Mouse (Mus musculus): ENCODE data around the gene Bckdha.
A peak's percentile ranks its signal among the peaks of the same experiment; 100 is the strongest.

Gene Bckdha

DNA sequence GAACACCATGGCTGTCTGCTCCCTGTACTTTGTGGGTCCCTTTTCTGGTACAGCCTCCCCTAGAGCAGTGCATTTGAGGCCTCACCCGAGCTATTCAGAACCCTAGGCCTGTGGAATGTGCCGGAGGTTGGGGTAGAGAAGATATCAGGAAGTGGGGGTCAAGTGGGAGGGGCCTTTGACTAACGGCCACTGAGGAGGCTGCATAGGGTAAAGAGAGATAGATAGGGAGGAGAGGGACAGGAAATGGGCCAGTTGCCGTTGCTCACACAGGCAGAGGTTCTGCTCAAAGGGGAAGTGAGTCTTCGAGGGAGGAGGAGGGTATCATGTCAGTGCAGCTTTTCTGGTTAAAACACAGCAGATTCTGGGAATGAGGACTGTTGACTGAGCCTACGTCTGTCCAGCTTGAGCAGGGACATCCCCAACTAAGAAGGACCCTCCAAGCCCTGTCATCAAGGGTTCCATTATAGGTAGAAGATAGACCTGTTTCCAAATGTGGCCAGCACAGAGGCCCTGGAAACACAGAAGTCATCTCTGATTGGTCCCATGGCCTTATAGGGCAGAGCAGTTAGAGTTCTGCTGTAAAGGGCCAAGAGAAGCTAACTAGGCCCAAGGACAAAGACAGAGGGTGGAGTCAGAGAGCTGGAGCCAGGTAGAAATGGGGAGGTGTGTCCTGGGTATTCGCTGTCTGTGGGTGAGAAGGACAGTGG is 24.8 kb upstream of the Bckdha start:
- peak in 1 of 2 experiments; percentile 24 for DNase-seq (ENCODE audit: low read depth in 1 of 2, low spot score in 2 of 2)

DNA sequence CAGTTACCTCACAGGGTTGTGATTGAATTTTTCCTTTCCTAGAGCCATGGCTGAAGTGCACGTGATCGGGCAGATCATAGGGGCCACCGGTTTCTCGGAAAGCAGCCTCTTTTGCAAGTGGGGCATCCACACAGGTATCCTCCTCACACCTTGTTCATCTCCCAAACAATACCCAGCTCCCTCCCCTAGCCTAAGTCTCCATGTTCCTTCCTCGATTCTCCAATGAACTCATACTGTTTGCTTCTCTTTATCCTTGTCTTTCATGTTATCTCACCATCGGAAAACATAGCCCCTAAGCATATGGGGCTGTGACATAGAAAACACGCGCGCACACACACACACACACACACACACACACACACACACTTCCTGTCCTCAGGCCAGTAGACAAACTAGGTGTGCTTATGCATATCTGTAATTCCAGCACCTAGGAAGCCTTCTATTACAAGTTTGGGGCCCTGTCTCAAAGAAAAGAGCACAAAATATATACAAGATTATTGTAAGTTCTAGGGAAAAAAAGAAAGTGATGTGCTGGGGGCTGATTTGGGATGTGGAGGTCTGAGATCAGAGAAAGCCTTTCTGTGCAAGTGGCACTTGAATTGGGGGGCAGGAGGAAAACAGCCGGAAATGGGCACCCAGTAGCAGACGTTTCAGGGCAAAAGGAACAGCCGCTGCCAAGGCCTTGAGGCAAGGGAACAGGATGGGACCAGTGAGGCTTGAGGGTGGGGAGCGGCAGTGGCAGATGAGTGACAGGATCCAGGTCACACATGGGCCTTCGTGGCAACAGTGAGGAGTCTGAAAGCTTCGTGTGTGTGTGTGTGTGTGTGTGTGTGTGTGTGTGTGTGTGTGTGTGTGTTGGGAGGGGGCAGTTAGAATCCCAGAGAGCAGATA is 22.8 kb upstream of the Bckdha start:
- DNase-seq (ENCODE audit: low read depth in 1 of 2, low spot score in 2 of 2) = no peak

DNA sequence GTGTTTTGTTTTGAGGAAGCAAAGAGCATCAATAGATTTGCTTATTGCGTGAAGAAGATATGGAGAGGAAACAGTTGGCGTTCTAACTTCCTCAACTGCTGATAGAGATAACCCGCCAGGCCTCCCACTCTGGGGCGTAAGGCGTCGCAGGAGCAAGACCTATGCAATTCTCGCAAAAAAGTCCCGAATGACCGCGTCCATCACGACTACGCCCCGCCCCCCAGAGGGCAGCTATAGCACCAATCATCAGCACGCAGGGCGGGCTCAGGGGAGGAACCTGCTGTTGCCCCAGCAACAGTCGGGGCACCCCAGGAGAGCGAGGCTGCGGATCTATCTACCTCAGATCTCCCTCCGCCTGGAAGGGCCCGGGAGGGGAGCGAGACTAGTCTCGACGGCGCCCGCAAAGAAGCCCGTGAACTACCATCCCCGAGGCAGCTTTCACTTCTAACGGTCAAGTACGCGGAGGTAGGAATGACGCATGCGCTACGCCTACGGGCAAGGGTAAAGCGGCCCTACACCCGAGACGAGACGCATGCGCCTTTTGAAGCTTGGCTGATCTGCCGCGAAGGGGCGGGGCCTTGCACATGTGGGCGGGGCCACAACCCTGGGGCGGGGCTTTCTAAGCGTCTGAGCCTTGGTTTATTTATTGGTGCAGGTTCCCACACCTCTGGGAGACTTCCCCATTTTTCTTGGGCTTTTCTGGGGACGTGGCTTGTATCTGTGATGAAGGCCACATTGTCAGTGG is 21.9 kb upstream of the Bckdha start, which contains the start of gene B9d2:
B9d2 (plus strand) TSS at position 267 of the 745 bp plus-strand sequence.
- DNase-seq (ENCODE audit: low read depth in 1 of 2, low spot score in 2 of 2) = peak; percentile 94 to 98

DNA sequence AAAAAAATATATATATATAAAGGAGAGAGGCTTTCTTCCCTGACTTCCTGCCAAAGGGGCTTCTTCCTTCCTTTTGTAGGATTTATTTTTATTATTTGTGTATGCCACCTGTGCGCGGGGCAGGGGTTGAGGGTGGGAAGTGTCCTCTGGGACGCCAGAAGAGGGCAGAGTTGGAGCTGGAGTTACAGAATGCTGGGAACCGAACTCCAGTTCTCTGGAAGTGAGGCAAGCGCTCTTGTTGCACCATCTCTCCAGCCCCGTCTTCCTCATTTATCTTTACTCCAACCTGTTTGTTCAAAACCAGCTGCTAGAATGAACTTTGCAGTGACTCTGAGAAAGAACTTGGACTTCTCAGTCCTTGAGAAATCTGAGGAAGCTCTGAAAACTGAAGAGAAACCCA is 21.2 kb upstream of the Bckdha start:
- DNase-seq (ENCODE audit: low read depth in 1 of 2, low spot score in 2 of 2) = peak in 1 of 2 experiments; percentile 35

DNA sequence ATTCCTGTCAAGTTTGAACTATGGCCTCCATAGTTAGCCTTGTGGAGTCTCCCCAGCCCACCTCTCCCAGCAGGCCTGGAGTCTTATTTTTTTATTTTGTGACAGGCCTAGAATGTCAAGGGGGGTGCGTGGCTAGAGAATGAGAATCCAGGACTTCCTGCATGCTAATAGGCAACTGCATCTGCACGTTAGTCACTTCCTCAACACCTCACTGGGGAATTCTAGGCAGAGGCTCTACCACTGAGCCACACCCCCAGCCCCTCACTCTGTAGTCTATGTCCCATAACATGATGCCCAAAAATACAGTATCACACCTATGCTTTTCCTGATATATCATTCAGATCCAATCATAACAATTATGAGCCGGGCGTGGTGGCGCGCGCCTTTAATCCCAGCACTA is 18.2 kb upstream of the Bckdha start:
- DNase-seq (ENCODE audit: low read depth in 1 of 2, low spot score in 2 of 2) = no peak

DNA sequence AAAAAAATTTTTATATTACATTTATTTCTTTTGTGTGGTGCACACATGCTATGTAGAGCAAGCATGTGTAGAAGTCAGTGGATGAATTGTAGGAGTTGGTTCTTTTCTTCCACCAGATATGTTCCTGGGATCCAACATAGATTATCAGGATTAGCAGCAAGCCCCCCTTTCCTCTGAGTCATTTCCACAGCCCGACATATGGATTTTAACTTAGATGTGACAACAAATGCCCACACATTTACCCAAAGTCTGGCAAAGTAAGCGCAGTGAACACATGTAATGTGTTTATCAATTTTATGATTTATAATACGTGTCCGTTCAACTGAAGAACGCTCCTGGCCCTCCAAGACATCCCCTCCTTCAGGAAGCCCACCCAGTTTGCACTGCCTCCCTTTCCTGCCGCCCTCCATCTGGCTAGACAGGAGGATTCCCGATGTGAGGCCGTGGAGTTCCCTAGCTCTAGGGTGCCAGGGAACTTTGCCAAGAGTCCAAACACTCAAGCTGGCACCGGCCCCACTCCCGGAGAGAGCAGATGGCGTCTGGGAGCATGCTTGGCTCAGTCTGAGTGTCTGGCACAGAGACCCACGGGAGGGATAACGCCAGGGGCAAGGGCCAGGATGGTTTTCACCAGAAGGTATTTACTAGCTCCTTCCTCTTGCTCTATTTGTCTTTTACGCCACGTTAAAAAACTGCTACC is 17.5 kb upstream of the Bckdha start:
- DNase-seq (ENCODE audit: low read depth in 1 of 2, low spot score in 2 of 2) = no peak

DNA sequence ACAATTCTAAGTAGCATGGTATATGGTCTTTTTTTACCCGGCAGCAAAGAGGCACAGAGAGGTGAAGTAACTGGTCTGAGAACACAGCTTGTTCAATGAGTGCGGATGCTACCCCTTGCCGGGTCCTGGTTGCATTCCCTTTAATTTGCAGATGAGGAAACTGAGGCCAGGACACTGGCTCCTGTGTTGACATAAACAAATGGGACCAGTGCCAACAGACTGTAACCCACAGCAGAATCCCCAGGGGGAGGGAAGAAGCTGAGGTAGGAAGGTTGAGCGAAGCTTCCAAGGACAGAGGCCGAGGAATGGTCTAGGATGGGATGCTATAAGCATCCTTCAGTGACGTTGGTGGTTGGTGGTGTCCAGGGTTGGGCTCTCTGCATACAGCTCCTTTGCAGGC is 16.6 kb upstream of the Bckdha start:
- no peak for DNase-seq (ENCODE audit: low read depth in 1 of 2, low spot score in 2 of 2)

DNA sequence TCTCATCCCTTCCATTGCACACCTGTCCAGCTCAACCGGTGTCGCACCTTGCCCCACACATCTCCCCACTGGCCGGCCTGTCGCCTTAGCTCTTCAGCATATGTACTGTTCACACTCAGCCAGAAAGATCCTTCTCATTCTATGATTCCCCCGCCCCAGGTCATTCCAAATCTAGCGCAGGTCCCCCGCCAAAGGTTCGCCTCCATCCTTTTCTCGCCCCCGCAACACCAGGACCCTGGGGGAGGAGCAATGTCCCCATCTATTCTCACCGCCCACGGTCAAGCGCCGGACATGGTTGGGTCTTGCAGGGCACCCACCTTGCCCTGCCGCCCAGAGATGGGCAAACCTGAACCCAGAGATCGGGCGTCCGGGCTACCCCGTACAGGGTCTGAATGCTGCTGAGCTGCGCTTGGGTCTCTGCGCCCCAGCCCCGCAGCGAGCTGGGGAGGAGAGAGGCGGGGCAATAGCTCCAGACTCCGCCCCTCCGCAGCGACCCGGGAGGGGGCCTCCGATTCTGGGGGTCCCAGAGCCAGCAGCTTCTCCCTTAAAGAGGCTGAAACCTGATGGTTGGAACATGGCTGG is 16.0 kb upstream of the Bckdha start, which contains the start of gene Tmem91:
Tmem91 (minus strand) TSS at position 448 of the 582 bp plus-strand sequence.
- DNase-seq (ENCODE audit: low read depth in 1 of 2, low spot score in 2 of 2) = no peak

DNA sequence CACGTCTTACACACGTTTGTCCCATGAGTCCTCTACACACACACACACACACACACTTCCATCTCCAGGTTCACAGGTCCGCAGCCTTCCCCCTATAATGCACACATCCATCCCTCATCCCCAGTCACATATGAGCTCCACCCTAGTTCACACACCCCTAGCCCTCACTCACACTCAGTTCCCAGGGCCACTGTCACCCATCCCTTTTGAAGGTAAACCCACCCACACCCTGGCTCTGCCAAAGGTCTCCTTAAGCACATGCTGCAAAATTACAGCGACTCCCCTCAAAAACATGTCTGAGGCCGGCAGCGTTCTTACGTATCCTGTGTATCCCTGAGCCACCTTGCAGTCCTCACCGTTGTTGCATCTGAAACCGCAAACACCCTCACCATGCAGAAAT is 15.5 kb upstream of the Bckdha start:
- no peak for DNase-seq (ENCODE audit: low read depth in 1 of 2, low spot score in 2 of 2)

DNA sequence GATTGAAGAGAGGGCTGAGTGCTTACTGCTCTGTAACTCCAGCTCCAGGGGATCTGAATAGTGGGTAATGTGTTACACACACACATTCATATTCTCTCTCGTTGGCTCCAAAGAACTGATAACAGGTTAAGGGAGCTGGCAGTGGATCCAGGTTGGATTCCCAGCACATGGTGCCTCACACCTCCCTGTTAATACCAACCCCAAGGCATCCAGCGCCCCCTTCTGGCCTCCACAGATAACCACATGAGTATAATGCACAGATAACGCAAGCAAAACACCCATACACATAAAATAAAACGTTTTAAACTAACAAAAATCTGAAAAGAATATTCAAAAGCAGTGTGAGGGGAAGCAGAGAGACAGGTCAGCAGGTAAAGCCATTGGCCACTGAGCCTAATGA is 13.7 kb upstream of the Bckdha start:
- DNase-seq (ENCODE audit: low read depth in 1 of 2, low spot score in 2 of 2) = no peak

DNA sequence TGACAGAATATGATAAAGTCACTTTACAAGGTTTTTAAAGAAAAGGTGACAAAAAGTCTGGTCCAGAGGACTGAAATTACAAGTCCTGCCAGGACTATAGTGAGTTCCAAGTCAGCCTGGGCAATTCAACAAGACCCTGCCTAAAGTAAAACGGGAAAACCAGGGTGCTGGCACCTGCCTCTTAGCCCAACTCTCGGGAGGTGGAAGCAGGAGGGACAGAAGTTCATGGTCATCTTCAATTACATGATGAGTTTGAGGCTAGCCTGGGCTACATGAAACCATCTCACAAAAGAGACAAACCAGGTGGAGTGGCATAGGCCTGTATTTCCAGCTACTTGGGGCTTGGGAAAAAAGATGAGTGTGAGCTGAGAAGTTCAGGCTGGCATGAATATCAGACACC is 12.9 kb upstream of the Bckdha start:
- DNase-seq (ENCODE audit: low read depth in 1 of 2, low spot score in 2 of 2) = no peak

DNA sequence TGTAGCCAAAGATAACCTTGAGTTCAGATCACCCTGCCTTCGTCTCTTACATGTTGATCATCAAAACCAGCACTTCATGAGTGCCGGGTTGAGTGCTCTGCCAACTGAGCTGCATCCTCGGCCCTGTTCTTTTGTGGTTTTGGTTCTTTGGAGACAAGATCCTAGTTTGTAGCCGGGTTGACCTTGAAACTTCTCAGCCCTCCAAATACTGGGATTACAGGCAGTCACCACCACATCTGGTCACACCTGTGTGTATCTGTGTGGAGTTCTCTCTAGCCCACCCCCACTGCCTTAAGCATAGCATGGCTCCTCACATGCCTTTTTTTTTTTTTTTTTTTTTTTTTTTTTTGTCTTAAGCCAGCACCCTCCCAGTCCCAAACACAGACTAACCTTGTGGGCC is 11.3 kb upstream of the Bckdha start:
- DNase-seq (ENCODE audit: low read depth in 1 of 2, low spot score in 2 of 2) = no peak

DNA sequence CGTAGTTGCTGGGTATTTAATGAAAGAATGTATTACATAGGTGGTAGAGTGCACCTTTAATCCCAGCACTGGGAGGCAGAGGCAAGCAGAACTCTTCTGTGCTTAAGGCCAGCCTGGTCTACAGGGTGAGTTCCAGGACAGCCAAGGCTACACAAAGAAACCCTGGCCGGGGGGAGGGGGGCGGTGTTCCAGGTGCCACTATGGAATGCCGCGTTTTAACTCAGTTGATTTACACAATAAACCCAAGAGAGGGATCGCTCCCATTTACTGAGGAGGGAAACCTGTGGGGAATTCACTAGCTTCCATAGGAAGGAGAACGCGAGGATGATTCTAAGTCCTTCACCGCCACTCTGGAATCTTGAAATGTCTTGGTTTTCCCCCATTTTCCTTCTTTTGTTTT is 10.8 kb upstream of the Bckdha start:
- no peak for DNase-seq (ENCODE audit: low read depth in 1 of 2, low spot score in 2 of 2)

DNA sequence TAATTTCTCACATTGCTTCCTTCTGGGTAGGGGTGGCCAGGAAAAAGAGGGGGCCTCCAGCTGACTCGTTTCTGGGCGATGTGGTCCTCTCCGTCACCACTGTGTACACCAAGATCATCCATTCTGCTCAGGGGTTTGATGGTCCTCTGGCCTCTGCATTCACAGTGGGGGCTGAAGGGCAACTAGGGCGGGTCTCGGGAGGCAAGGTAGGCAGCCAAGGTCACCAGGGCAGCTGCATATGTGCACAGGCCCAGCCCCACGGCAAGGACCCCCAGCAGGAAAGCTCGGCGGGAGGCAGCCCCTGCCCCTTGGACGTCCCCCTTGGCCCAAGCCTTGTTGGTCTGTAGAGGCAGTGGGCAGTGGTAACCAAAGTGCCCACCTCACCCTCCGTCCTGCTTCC is 10.4 kb upstream of the Bckdha start:
- DNase-seq (ENCODE audit: low read depth in 1 of 2, low spot score in 2 of 2) = no peak

DNA sequence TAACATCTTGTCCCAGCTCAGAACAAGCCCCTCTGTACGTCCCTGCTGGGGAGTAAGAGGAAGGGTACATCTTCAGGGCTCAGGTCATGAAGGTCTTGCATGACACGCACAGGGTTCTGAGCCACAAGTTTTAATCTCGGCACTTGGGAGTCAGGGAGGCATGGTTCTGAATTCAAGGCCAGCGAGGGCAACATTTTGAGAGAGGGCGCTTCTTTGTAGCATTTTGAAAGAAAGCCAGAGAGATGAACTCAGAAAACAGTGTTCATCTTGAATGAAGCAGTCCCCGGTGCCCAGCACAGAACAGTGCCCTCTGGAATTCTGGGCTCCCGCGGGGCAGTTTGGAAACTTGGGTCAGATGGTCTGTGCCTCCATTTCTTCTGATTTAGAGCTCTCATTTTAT is 7.6 kb upstream of the Bckdha start:
- DNase-seq (ENCODE audit: low read depth in 1 of 2, low spot score in 2 of 2) = no peak

DNA sequence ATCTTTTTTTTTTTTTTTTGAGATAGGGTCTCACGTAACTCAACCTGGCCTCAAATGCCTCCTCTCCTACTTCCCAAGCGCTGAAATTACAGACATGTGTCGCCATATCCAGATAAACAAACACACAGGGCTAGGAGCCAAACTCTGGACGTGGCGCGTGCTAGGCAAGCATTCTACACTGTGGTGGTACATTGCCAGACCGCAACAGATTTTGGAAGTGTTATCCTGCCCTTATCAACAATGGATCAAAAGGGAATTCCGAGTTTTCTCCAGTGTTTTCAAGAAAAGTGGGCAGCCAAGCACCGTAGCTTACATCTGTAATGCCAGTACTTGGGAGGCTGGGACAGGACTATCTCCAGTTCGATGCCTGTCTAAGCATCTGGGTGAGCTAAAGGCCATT is 996 bp downstream of the Bckdha start:
- no peak for DNase-seq (ENCODE audit: low read depth in 1 of 2, low spot score in 2 of 2)

DNA sequence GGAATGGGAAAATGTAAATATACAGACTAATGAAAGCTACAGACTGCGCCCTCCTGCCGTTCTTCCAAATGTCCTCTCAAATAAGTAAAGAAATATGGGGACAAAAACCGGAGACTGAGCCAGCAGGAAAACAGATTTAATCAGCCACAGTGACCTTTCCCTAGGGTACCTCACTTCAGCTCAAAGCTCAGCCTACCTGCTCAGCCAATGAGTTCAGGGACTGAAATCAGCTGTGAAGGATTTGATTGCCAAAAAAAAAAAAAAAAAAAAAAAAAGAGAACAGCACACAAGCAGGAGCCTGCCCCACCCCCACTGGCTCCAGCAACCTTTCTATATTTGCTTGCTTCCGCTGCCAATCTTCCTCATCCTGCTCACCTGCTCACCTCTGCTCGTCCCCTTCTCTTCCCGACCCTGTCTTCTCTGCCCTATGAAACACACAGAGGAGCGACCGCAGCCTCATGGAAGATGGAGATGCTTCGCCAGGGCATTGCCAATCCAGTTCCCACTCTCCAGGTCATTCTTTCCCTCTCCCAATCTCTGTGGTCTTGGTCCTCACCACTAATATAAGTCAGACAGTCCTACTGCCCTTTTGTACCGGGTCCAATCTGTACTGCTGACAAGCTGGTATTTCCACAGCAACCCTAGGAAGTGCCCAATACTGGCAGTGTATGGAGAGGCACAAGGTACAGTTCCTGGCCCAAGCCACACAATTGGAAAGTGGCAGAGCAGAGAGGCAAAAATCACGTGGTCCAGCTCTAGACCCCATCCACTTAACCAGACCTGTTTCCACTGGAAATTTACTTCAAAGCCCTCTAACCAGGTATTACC is 3.0 kb downstream of the Bckdha start:
- DNase-seq (ENCODE audit: low read depth in 1 of 2, low spot score in 2 of 2) = no peak

DNA sequence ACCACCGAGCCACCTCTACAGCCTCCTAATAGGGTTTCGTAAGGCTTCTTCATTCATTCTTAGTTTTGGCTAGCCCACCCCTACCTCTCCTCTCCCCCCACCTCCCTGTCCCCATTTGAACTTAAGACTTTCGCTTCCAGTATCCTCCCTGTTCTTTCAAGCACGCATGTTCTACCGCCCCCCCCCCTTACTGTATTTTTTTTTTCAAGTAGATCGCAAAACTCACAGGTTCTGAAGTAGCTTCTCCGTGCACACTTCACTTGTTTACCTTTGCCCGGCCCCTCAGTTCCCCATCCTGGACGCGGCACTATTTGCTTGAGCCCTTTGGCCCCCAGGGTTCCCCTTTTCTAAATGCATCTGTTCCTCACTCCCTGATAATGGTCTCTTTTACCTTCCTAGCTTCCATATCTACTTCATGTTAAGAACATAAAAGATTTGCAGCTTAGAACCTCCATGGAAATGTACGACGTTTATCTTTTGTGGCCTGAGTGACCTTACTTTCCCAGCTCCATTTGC is 6.5 kb downstream of the Bckdha start:
- no peak for DNase-seq (ENCODE audit: low read depth in 1 of 2, low spot score in 2 of 2)

DNA sequence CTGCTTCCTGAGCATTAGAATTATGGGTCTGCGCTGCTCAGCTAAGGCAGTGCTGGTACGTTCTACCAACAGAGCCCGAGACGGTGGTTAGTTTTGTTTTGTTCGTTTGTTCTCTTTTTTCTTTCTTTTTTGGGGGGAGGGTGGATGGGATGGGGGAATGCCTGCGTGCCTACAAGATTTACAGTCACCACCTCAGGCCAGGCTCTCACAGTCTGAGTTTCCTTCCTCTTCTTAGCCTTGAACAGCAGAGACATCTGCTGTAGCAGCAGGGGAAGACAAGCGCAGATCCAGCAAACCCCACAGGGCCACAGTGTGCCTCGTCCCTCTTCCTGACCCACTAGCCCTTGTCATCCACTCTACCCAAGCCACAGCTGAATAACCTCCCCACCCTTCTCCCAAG is 7.5 kb downstream of the Bckdha start:
- DNase-seq (ENCODE audit: low read depth in 1 of 2, low spot score in 2 of 2) = peak in 1 of 2 experiments; percentile 40

DNA sequence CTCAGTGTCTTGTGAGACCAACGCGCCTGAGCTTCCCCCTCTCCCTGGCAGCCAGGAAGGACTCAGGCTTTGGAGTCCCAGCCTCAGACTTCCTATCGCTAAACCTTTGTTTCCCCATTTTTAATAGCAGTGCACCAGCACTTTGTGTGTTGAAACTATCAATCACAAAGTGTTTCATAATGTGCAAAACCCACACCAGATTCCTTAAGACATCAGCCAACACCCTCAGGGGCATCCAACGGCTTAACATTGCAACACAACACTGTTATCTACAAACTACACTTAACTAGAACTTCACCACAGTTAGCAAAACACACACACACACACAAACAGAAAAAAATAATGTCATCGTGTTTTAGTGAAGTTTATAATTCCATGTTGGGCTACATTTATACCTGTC is 8.9 kb downstream of the Bckdha start:
- peak in 1 of 2 experiments; percentile 42 for DNase-seq (ENCODE audit: low read depth in 1 of 2, low spot score in 2 of 2)

Measured in monocyte, adult 2 months (primary cell).